Mouse (Mus musculus) megakaryocyte-erythroid progenitor cell, adult 5-6 weeks (primary cell): Measurements from ENCODE around the gene Mettl11b. TPM values are rescaled to one million over a fixed set of nuclear protein-coding genes. Genes with fewer than 3 reads are reported as not detected.

Experiments
- ATAC-seq: replicated peaks from 2 replicates; pipeline ENCODE4 v1.8.0; 2016; ENCODE audit warnings: mild to moderate bottlenecking, inconsistent platforms; ENCODE audit not compliant: severe bottlenecking, poor library complexity, low FRiP score, low TSS enrichment
- total RNA-seq, 2 experiments: library from RNA; stranded (forward) in 1 of 2; stranded (reverse) in 1 of 2; fragments of 200-1000, 215-1000 nt in 1 of 2; fragments of >200 nt in 1 of 2; fragmentation: Nextera tagmentation in 1 of 2; gene quantifications; 2 replicates each; pipeline ENCODE4 v1.2.3; 2014 to 2017

The Mettl11b gene
- total RNA-seq, 2 experiments from 2014 or later, result not detected

- ATAC-seq, result no peak
These were observed 67.1 kb downstream of the Mettl11b start for GRCm38 (mm10) chr1:163657766-163658534.

- no peak for ATAC-seq
These were observed 68.0 kb downstream of the Mettl11b start for GRCm38 (mm10) chr1:163657056-163657455.

- ATAC-seq, result no peak
These were observed 68.6 kb downstream of the Mettl11b start for GRCm38 (mm10) chr1:163656432-163656831.

Other genes with a start within 250 kb of the Mettl11b start
- gene Kifap3, start 54.4 kb upstream of the Mettl11b start, total RNA-seq (2014; fragmentation: Nextera tagmentation), result 4.6 and 5.3 TPM in 2 replicates
- 8.4 and 11.5 TPM in 2 replicates for gene Kifap3, start 54.4 kb upstream of the Mettl11b start, total RNA-seq (2017)
- 43.0 and 44.3 TPM in 2 replicates for gene Scyl3, start 203.9 kb upstream of the Mettl11b start, total RNA-seq (2014; fragmentation: Nextera tagmentation)
- 15.6 and 21.0 TPM in 2 replicates for gene Scyl3, start 203.9 kb upstream of the Mettl11b start, total RNA-seq (2017)